Mouse (Mus musculus): ENCODE results near the gene Sft2d1. TPM values are rescaled to one million over a fixed set of nuclear protein-coding genes. Genes with fewer than 3 reads are reported as not detected.

Sft2d1 gene
- polyA plus RNA-seq (2012; fragmentation: generic; extraction: Trizol): 10 to 100 TPM; 11.6 to 40.1 TPM

GRCm38 (mm10) chr17:8310838-8311614 lies at the start of gene Sft2d1:
Gene Sft2d1, plus strand, starts transcription at chr17:8311102.

GRCm38 (mm10) chr17:8282821-8283525 lies 27.9 kb upstream of the Sft2d1 start, which contains the start of gene Mpc1:
Gene Mpc1, plus strand, starts transcription at chr17:8282904.

GRCm38 (mm10) chr17:8337159-8337558 lies 26.3 kb downstream of the Sft2d1 start, which contains the start of gene Prr18:
Gene Prr18, plus strand, starts transcription at chr17:8337459.

DNA sequence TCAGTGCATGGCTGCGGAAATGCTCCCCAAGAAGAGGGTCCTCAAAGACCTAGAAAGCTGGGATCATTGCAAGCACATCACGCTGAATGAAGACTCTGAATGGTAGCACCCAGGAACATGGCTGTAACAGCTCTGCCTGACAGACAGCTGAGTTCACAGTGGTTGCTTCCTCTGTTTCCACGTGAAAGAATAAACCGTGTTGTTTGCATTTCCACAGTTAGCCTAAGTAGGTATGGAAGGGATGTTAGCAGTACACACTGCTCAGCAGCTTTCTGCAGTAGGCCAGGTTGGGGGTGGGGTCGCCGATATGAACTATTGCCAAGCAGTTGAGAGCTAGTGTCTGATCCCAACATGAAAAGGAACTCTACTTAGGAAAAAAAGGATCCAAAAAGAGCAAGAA lies 44.8 kb downstream of the Sft2d1 start, which contains the start of gene T2:
TSS of gene T2 (plus strand) at position 301 of the 400 bp plus-strand sequence.

Other genes starting within 250 kb of the Sft2d1 start
- gene Gm49673, start 163.3 kb upstream of the Sft2d1 start, polyA plus RNA-seq (2012; fragmentation: generic; extraction: Trizol): not detected
- 10 to 100 TPM; 19.6 to 66.9 TPM for gene Rnaset2a, start 163.0 kb upstream of the Sft2d1 start, polyA plus RNA-seq (2012; fragmentation: generic; extraction: Trizol)
- 1 to 10 TPM in 1 of 2 experiments, under 1 TPM in 1; 0.64 to 4.9 TPM for gene Fgfr1op, start 145.6 kb upstream of the Sft2d1 start, polyA plus RNA-seq (2012; fragmentation: generic; extraction: Trizol)
- gene Ccr6, start 75.1 kb upstream of the Sft2d1 start, polyA plus RNA-seq (2012; fragmentation: generic; extraction: Trizol): not detected
- 10 to 100 TPM; 16.8 to 88.5 TPM for gene Mpc1, start 28.2 kb upstream of the Sft2d1 start, polyA plus RNA-seq (2012; fragmentation: generic; extraction: Trizol)
- gene Prr18, start 26.4 kb downstream of the Sft2d1 start, polyA plus RNA-seq (2012; fragmentation: generic; extraction: Trizol): under 1 TPM; 0.07 to 0.71 TPM
- under 1 TPM; 0.09 TPM for gene T2, start 44.9 kb downstream of the Sft2d1 start, polyA plus RNA-seq (2012; fragmentation: generic; extraction: Trizol)
- under 1 TPM in 1 of 2 experiments, not detected in 1; 0.02 TPM for gene T, start 123.3 kb downstream of the Sft2d1 start, polyA plus RNA-seq (2012; fragmentation: generic; extraction: Trizol)
- gene Pde10a, start 214.3 kb downstream of the Sft2d1 start, polyA plus RNA-seq (2012; fragmentation: generic; extraction: Trizol): under 1 TPM; 0.02 to 0.25 TPM